Mouse (Mus musculus) limb, embryonic 14.5 days (tissue): ENCODE measurements around the gene Plcl1. TPM values are rescaled to one million over a fixed set of nuclear protein-coding genes. Genes with fewer than 3 reads are reported as not detected.

Source experiments
- ATAC-seq: fragments of 200-750 bp; cut with Nextera tagmentation; 2 replicates; pipeline ENCODE4 v1.8.0; 2017; ENCODE audit warnings: low read depth, moderate number of reproducible peaks, moderate TSS enrichment; ENCODE audit not compliant: low FRiP score
- DNase-seq: peaks from one replicate; pipeline ENCODE4 v3.0.0-alpha.2; 2015; ENCODE audit warnings: low spot score
- H3K27ac ChIP-seq: fragments of 300-500 bp; sonication (generic); replicated peaks from 2 replicates; pipeline ENCODE4 v1.5.1; 2014; ENCODE audit warnings: low read depth, mild to moderate bottlenecking, low read length, moderate library complexity, mixed read lengths
- H3K27me3 ChIP-seq: fragments of 300-500 bp; sonication (generic); 2 replicates; pipeline ENCODE4 v1.6.1; 2014; ENCODE audit warnings: low read length, mixed read lengths; ENCODE audit not compliant: control insufficient read depth, insufficient read depth
- H3K36me3 ChIP-seq: fragments of 300-500 bp; sonication (generic); 2 replicates; pipeline ENCODE4 v1.6.1; 2014; ENCODE audit warnings: mild to moderate bottlenecking, low read length, moderate library complexity, mixed read lengths; ENCODE audit not compliant: control insufficient read depth, insufficient read depth
- H3K4me1 ChIP-seq: fragments of 300-500 bp; sonication (generic); 2 replicates; pipeline ENCODE4 v1.6.1; 2014; ENCODE audit warnings: antibody characterized with exemption, low read length, mixed read lengths; ENCODE audit not compliant: control insufficient read depth, insufficient read depth
- H3K4me2 ChIP-seq: fragments of 300-500 bp; sonication (generic); replicated peaks from 2 replicates; pipeline ENCODE4 v1.6.1; 2014; ENCODE audit warnings: low read depth, mild to moderate bottlenecking, low read length, moderate library complexity; ENCODE audit not compliant: severe bottlenecking
- H3K4me3 ChIP-seq: fragments of 300-500 bp; sonication (generic); replicated peaks from 2 replicates; pipeline ENCODE4 v1.5.1; 2014; ENCODE audit warnings: low read length
- H3K9ac ChIP-seq: fragments of 300-500 bp; sonication (generic); 2 replicates; pipeline ENCODE4 v1.6.1; 2014; ENCODE audit warnings: mild to moderate bottlenecking, low read depth, low read length, moderate library complexity; ENCODE audit not compliant: severe bottlenecking
- H3K9me3 ChIP-seq: fragments of 300-500 bp; sonication (generic); 2 replicates; pipeline ENCODE4 v1.6.1; 2016; ENCODE audit warnings: low read length; ENCODE audit not compliant: control insufficient read depth
- POLR2A ChIP-seq: fragments of 200-500 bp; IDR thresholded peaks from 2 replicates; pipeline ENCODE4 v1.8.0; 2012; ENCODE audit warnings: inconsistent platforms, mild to moderate bottlenecking, moderate library complexity, borderline replicate concordance; ENCODE audit not compliant: insufficient read depth, insufficient read length; ENCODE audit errors: extremely low read depth
- WGBS: fragments of 180-500 bp; shearing (Covaris S2); extraction: QIAGEN DNeasy Blood & Tissue Kit; methylation state at CpG from one replicate; pipeline ENCODE4 v1.1.7; 2014; 5-methylcytosine and 5-hydroxymethylcytosine counted together
- polyA plus RNA-seq, 2 experiments: library from polyadenylated mRNA; depleted of rRNA in 1 of 2; stranded (reverse) in 1 of 2; unstranded in 1 of 2; fragments of >200 nt; fragmentation: Nextera tagmentation in 1 of 2; extraction: Ambion mirVana in 1 of 2; gene quantifications; 2 replicates each; pipeline versions ENCODE4 v1.2.1 to v1.2.3; 2012 to 2014

Plcl1 gene
- polyA plus RNA-seq, 2 experiments = 1.8 to 2.3 TPM

GRCm38 (mm10) chr1:55406531-55407375, 1.0 kb downstream of the Plcl1 start:
- H3K4me2 ChIP-seq = peak overlapping the region; percentile 100
- H3K36me3 ChIP-seq = no peaks in the 10 kb centered on the region
- peaks cover 5% of the 10 kb centered on the region; the same call in 1 of the 2 replicates for H3K4me1 ChIP-seq
- H3K27ac ChIP-seq = peak overlapping the region; percentile 61; the same call in 1 of the 2 replicates
- peaks cover 7% of the 10 kb centered on the region; the same call in 1 of the 2 replicates for H3K27me3 ChIP-seq
- 6% methylated on average over 24 of the region's 35 CpGs for WGBS
- TF ChIP-seq POLR2A = no peak
- DNase-seq (peak; percentile 53), ATAC-seq (0 out of 2 replicates have a peak, but pooled peaks have one; percentile 5)
- H3K4me3 ChIP-seq = peak overlapping the region; percentile 70
- peak overlapping the region; percentile 69 for H3K9ac ChIP-seq
- H3K9me3 ChIP-seq = no peaks in the 10 kb centered on the region

GRCm38 (mm10) chr1:55410670-55411069, 4.9 kb downstream of the Plcl1 start:
- H3K4me1 ChIP-seq = no peaks in the 10 kb centered on the region
- 79% methylated on average over 2 of the region's 2 CpGs for WGBS
- ATAC-seq = no peak

GRCm38 (mm10) chr1:55411079-55411478, 5.4 kb downstream of the Plcl1 start:
- no peaks in the 10 kb centered on the region for H3K36me3 ChIP-seq
- DNase-seq = no peak
- TF ChIP-seq POLR2A = no peak
- H3K9ac ChIP-seq = no peak overlapping the region
- no peak for ATAC-seq
- H3K4me2 ChIP-seq = no peak overlapping the region
- no peaks in the 10 kb centered on the region; the same call in 1 of the 2 replicates for H3K27me3 ChIP-seq
- H3K9me3 ChIP-seq = no peaks in the 10 kb centered on the region
- H3K27ac ChIP-seq = no peak overlapping the region
- no peak overlapping the region for H3K4me3 ChIP-seq
- WGBS = 73% methylated on average over 2 of the region's 2 CpGs
- no peaks in the 10 kb centered on the region for H3K4me1 ChIP-seq

More at GRCm38 (mm10) chr1:55410670-55411069, 4.9 kb downstream of the Plcl1 start:
- Histone ChIP-seq H3K4me3 (no peak overlapping the region), H3K4me2 (no peak overlapping the region), H3K9me3 (no peaks in the 10 kb centered on the region), H3K36me3 (no peaks in the 10 kb centered on the region), H3K27me3 (no peaks in the 10 kb centered on the region; the same call in 1 of the 2 replicates), H3K27ac (no peak overlapping the region), H3K9ac (no peak overlapping the region)
- DNase-seq = no peak
- TF ChIP-seq POLR2A = no peak

GRCm38 (mm10) chr1:55412569-55412968, 6.8 kb downstream of the Plcl1 start:
- Histone ChIP-seq H3K27ac (no peak overlapping the region), H3K4me3 (no peak overlapping the region), H3K9me3 (no peaks in the 10 kb centered on the region), H3K4me1 (no peaks in the 10 kb centered on the region), H3K36me3 (no peaks in the 10 kb centered on the region), H3K27me3 (no peaks in the 10 kb centered on the region; the same call in 1 of the 2 replicates), H3K9ac (no peak overlapping the region), H3K4me2 (no peak overlapping the region)
- no peak for DNase-seq
- 30% methylated on average over 6 of the region's 6 CpGs for WGBS
- no peak for ATAC-seq
- TF ChIP-seq POLR2A = no peak

GRCm38 (mm10) chr1:55413534-55413933, 7.8 kb downstream of the Plcl1 start:
- no peak overlapping the region for H3K4me2 ChIP-seq
- H3K4me3 ChIP-seq = no peak overlapping the region
- ATAC-seq (no peak), DNase-seq (no peak)
- no peaks in the 10 kb centered on the region for H3K36me3 ChIP-seq
- no peaks in the 10 kb centered on the region for H3K27me3 ChIP-seq
- no peaks in the 10 kb centered on the region for H3K9me3 ChIP-seq
- no peak overlapping the region for H3K9ac ChIP-seq
- no peak overlapping the region for H3K27ac ChIP-seq
- WGBS = 72% methylated on average over 1 of the region's 1 CpGs
- H3K4me1 ChIP-seq = no peaks in the 10 kb centered on the region
- TF ChIP-seq POLR2A = no peak
